Mouse (Mus musculus) splenic B cell, adult 2 months (primary cell): ENCODE results near the gene Smarcd2.
"Not testable (repeated sequence)": the region's sequence is repeated elsewhere in the genome, so short reads cannot be mapped to it uniquely, and the experiment has no call there.

ENCODE experiments used
- DNase-seq: peaks from one replicate; pipeline ENCODE4 v3.0.0-alpha.2; 2011; ENCODE audit warnings: low read depth, low spot score
- H3K27me3 ChIP-seq: 2 replicates; pipeline ENCODE4 v1.6.1; 2012; ENCODE audit warnings: mild to moderate bottlenecking, low read length, moderate library complexity, mixed read lengths; ENCODE audit not compliant: control insufficient read depth, poor library complexity, insufficient read depth, severe bottlenecking
- H3K36me3 ChIP-seq: 2 replicates; pipeline ENCODE4 v1.6.1; 2012; ENCODE audit warnings: mild to moderate bottlenecking, low read length, moderate library complexity, mixed read lengths; ENCODE audit not compliant: control insufficient read depth, poor library complexity, insufficient read depth, severe bottlenecking

Smarcd2 gene

DNA sequence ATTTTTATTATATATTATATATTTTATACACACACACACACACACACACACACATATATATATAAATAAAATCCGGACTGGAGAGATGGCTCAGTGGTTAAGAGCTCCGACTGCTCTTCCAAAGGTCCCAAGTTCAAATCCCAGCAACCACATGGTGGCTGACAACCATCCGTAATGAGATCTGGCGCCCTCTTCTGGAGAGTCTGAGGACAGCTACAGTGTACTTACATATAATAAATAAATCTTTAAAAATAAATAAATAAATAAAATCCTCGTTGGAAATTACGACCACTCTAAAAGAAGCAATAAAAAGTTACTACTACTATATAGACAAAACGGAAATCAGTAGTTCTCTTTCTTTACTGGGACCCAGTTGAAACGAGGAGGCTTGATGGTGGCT, 38.8 kb downstream of the Smarcd2 start:
- H3K36me3 ChIP-seq, result peaks cover 16% of the 10 kb centered on the region
- not testable (repeated sequence) for DNase-seq, H3K27me3 ChIP-seq

DNA sequence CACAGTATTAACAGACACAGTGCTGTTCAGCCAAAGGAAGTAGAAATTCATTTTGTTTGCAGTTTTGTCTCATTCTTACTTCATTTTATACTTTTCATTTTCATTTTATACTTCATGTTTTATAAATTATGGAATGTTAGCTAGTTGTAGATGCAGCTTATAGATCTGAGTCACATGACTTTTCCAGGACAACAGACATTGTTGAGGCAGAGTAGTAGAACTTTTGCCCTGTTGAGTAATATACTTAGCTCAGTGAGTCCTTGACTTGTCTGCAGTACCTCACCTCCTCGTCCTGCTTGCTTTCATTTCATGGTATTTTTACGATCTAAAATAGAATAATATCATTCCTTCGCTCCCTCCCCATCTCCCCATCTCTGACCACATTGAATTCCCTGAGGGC, 52.2 kb downstream of the Smarcd2 start:
- Histone ChIP-seq H3K27me3 (no peaks in the 10 kb centered on the region), H3K36me3 (peaks cover 6% of the 10 kb centered on the region; the same call in 1 of the 2 replicates)
- DNase-seq, result no peak

DNA sequence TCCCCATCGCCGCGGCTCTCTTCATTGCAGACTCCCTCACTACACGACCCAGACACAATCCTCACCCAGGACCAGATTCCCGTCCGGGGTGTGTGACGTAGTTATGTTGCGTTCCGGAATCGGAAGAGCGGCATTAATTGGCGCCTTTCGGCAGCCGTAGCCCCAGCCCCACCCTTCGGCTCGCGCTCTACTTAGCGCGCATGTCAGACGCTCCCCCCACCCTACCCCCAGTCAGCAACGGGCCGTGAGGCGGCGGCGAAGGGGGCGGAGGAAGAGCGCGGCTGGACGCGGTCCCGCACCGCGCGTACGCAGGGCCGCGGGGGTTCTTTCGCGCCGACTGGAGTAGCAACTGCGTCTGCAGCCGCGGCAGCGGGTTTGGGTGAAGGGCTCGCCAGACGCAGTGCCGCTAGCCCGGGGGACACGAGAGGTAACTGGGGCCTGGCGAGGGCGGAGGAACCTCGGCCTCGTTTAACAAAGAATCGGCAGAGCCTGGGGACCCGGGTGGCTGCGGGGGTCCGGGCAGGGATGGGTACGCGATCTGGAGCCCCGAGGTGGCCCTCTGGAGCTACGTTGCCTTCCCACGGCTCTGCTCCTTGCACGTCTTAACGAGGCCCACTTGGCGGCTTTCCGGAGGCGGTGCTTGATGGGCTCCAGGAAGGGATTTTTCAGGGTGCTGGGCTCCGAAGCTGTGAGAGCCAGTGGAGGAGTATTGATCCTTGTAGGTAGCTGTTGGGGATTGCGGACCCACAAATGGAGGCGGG, 55.9 kb downstream of the Smarcd2 start, which contains the start of gene Ddx42:
Gene Ddx42 (plus strand): TSS at position 197 of the 761 bp plus-strand sequence.
- Histone ChIP-seq H3K36me3 (peaks cover 5% of the 10 kb centered on the region; the same call in 1 of the 2 replicates), H3K27me3 (no peaks in the 10 kb centered on the region)
- peak; percentile 96 for DNase-seq

DNA sequence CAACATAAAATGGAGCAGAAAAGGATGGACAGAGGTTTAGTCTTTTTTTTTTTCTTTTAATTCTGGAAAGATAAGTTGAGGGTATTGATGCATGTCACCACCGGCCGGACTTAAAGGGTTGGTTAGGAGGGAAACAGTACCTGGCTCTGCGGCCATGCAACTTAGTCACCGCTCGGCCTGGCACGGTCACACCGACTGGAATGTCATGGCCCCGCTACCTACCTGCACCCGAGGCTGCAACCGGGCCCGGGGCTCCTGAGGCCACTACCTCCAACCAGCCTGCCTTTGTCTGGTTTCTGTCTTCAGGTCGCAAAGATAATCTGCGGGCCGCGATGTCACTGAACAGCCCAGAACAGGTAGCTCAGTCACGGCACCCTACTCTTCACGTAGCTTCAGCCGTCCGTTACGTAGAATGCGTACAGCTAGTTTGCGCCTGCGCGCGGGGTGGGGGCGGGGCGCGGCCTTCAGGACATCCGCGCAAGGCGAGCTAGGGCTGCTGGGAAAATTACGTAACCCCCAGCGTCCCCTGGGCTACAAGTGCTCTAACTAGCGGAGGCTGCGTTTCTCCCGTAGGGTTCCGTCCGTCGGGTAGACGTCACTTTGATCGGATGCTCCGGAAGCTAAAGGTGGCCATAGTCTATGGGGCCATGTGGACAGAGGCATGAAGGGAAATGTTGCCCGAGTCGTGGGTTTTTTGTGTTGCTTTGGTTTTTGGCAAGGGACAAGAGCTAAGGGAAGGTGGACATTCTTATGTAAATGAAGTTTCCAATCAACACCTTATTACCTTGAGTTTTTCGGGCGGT, 56.6 kb downstream of the Smarcd2 start, which contains the start of gene Ccdc47:
Gene Ccdc47 (minus strand): TSS at position 418 of the 803 bp plus-strand sequence.
- no peaks in the 10 kb centered on the region for H3K27me3 ChIP-seq
- DNase-seq, result peak; percentile 100
- H3K36me3 ChIP-seq, result peaks cover 7% of the 10 kb centered on the region; the same call in 1 of the 2 replicates

DNA sequence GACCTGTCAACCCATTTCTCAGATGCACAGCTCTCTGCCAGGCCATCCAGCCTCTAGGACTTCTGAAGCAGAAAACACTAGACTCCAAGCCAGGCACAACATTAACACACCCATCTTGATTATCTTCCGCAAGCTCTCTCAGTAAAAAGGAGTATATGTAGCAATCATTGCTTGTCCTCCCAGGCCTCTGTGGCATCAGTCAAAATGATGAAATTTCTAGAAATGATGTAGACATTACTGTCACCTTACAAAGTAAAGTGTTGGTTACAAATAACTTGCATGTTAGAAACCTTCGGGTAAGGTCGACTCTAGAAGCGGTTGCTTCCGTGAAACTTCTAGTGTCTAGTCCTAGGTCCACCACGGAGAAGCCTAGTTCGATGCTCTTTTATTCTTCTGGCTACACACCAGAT, 57.3 kb downstream of the Smarcd2 start:
- DNase-seq, result no peak

DNA sequence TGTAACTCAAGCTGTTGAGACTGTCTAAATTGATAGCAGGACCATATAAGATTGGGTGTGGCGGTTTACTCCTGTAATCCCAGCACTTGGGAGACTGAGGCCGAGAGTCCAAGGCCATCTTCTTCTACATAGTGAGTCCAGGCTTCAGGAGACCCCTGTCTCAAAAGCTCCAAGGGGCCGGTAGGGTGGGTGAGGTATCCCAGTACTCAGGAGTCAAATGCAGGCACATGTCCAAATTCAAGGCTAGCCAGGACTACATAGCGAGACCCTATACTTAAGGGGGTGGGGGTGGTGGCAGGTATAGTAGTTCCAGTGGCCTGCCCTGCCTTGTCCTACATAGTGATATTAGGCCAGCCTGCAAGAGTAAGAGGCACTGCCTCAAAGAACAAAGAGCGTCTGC, 57.9 kb downstream of the Smarcd2 start:
- no peaks in the 10 kb centered on the region for H3K27me3 ChIP-seq
- DNase-seq, result no peak
- H3K36me3 ChIP-seq, result peaks cover 7% of the 10 kb centered on the region; the same call in 1 of the 2 replicates

More for the DNA sequence above, 57.3 kb downstream of the Smarcd2 start:
- Histone ChIP-seq H3K36me3 (peaks cover 7% of the 10 kb centered on the region; the same call in 1 of the 2 replicates), H3K27me3 (no peaks in the 10 kb centered on the region)
